Mouse (Mus musculus) thymus, postnatal 36 days (tissue): ENCODE results near the gene Slc27a2.
"Not testable (repeated sequence)": the region's sequence is repeated elsewhere in the genome, so short reads cannot be mapped to it uniquely, and the experiment has no call there.

Source experiments
- DNase-seq, 2 experiments: peaks; one replicate each; pipeline ENCODE4 v3.0.0; 2022; ENCODE audit warnings: mixed read lengths in 2 of 2

Gene Slc27a2

GRCm38 (mm10) chr2:126552357-126553290 lies at the start of gene Slc27a2:
Gene Slc27a2, plus strand, starts transcription at chr2:126552407.
- peak; percentile 49 to 65 for DNase-seq

- DNase-seq = no peak
These were observed 47.1 kb upstream of the Slc27a2 start for GRCm38 (mm10) chr2:126505156-126505555.

DNA sequence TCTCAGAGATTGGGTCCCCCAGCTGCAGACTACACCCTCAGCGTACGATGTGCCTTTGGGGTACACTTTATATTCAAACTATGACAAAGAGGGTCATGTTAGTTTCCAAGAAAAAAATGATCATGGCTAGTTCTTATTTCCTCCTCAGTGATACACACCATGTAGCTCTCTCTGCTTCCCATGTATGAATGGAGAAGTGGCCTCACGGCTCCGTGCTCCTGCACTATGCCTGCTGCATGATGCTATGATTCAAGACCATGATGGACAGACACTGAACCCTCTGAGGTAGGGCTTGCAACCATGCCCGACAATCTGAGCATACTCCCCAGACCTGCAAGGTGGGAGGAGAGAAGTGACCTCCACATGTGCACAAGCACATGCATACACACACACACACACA lies 44.7 kb upstream of the Slc27a2 start:
- no peak for DNase-seq

DNA sequence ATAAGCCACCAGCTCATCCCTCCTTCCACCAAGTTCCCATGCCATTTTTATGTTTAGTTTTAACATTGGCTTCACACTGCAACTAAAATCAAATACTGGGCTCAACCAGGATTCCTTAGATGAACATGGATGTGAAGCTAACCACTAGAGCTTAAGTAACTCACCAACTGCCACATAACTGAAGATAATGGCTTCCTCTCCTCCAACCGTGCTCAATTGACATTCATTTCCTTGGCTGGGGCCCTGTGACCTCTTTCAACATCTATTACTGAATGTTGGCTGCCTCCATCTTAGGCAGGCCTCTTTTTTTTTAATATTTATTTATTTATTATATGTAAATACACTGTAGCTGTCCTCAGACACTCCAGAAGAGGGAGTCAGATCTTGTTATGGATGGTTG lies 44.0 kb upstream of the Slc27a2 start:
- DNase-seq = no peak

DNA sequence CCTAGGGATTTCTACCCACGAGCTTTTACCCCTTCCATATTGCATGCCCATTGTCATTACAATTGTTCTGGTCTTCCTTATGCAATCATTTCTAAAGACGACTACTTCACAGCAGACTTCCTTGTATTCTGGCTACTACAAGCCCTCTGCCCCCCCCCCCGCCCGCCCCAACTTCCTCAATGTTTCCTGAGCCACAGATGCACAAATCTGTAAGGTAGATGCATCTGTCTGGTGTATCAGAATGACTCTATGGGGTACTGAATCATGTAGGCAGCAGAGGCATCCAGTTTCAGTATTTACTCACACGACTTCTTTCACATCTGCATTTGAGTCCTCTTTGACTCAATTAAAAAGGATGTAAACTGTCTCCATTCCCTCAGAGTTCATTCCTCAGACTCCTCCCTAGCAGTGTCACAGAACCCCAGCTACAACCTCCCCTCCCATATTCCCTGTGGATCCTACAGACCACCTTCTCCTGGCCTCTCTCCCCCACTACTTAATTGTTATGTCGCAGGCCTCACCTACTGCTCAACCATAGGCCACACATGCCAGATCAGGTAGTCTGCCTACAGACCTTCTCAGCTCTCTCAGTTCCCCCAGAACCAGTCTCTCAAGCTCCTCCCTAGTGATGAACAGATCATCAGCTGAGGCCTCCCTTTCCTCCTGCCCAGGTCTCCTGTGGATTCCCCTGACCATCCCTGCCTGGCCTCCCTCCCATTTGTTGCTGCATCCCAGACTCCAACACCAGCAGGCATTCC lies 37.0 kb upstream of the Slc27a2 start:
- DNase-seq = no peak

DNA sequence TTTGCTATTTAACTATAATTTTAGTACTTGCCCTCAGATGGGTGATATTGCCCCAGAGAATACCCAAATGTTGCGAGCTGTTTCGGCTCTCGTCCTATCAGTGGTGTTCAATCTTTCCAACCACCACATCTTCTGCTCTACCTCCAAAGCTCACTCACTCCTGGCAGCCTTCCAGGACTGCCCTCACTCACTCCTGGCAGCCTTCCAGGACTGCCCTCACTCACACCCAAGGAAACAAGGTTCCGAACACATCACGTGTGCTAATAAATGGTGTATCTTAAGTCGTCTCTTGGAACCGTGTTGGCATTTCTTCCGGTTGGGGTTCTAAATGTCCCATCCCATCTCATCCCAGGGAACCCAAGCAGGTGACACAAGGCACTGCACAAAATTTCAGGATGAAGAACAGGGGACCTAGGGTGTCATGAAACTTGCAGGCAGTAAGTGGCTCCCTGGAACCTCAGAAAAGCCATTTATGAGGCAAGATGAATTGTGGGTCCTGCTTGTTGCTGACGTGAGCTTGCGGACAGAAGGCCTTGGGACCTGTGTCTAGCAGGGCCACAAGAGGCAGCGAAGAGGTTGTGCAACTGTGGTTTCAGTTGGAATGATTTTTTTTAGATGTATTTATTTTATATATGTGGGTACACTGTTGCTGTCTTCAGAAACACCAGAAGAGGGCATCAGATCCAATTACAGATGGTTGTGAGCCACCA lies 32.2 kb upstream of the Slc27a2 start:
- DNase-seq = no peak

DNA sequence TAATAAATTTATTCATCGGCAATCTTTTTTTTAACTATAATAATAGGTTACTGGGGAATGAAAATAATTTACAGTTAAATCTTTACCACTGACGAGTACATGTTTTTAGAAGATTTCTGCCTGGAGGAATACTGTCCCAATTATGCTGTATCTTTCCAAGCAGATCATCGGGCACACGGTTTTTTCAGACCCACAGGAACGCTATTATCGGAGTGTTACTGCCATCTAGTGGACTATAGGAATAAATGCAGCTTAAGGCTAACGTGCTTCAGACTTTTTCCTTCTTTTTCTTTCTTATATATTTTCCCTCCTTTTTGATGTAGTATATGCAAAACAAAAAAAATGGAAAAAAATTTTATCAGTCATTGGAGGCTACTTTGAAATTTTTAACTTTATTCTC lies 31.4 kb upstream of the Slc27a2 start:
- DNase-seq = no peak

GRCm38 (mm10) chr2:126521471-126521870 lies 30.7 kb upstream of the Slc27a2 start:
- no peak for DNase-seq

GRCm38 (mm10) chr2:126522056-126522455 lies 30.2 kb upstream of the Slc27a2 start:
- no peak for DNase-seq

DNA sequence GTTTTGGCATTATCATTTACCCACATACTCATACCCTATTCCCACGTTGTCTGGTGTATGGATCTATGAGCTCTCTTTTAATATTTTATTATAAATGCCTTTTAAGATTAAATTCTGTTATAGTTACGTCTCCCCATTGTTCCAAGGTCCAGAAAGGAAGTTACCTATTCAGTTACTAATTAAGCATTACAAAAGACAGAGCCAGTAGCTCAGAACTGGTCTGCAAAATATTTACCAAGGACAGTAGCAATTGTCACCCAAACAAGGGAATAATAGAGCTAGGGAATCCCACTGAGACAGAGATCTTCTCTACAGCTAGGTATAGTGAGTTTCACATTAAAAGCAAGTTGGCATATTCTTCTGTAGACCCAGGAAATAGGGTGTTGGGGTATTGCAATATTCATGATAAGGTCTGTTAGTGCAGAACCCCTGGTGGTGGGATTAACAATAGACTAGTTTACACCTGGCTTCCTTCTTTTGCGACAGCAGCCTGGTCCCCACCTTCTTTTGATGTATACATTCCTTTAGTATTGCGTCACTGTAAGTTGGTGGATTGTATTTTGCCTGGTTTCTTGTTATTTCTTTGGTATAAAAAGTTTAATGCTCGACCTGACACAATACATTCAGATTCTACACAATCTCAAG lies 29.0 kb upstream of the Slc27a2 start:
- not testable (repeated sequence) for DNase-seq

DNA sequence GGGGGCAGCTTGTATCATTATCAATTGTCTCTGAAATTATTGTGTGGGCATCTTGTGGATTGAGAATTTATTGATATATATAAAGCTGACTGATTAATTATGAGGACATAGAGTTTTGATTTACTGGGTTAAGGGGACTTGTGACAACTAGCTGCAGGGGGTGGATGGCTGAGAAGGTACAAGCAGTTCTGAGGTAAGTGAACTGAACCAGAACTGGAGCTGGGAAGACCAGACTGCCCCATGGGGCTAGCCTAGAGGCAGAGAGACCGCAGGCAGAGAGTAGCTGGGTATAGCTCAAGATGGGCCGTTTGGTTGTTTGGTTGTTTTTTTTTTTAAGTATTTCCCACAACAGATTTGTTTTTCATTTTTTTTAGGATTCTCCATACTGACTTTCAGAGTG lies 27.9 kb upstream of the Slc27a2 start:
- no peak for DNase-seq

DNA sequence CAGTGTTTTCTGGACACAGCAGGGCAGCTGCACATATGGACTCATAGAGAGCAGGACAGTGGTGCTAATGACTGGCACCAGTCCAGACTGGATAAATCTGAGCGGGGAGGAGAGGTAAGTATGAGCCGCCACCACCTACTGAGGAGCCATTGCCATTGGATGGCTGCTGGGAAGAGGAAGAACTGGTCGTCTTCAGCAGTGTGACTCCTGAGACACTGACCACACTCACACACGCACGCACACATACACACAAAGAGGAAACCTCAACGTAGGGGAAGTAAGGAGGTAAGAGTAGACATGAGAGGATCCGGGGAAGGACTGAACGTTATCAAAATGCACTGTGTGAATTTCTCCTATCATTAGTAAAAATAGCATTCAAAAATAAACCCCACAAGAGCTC lies 24.7 kb upstream of the Slc27a2 start:
- no peak for DNase-seq

DNA sequence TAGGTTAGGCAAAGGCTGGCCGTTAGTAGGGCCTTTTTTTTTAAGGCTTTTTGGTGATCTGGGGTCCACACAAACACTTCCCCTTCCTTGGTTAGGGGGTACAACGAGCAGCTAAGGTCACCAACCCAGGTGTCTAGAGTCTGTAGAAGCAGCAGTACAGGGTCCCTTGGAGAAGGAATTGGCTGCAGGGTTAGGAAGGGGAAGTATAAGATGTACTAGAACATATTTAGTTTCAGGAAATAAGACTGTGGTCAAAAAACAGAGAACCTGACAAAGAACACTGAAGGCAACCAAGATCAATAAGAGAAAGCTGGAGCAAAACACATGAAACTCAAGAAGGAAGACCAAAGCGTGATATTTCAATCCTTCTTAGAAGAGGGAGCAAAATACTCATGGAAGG lies 21.6 kb upstream of the Slc27a2 start:
- DNase-seq = no peak

- DNase-seq = no peak
These were observed 14.6 kb upstream of the Slc27a2 start for GRCm38 (mm10) chr2:126537654-126538053.

DNA sequence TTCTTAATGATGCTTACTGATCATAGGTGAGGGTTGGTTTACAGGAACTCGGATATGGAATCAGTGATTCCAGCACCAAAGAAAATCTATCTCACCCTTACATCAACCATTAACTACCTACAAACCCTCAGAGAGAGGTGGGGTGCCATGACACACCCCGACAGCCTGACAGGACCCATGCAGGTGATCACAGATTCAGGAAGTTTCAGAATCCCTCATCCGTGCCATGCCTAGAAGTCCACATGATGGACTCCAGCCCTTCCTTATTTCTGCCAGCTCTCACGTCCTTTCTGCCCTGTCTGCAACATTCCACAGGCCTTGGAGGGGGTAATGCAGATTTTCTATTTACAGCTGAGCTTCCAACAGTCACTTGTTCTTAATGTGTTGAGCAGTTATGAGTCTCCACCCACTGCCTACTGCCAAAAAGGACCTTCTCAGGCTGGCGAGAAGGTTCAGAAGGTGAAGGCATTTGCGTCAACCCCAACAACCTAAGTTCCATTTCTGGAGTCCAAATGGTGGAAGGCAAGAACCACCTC lies 11.7 kb upstream of the Slc27a2 start:
- no peak for DNase-seq

GRCm38 (mm10) chr2:126542211-126542610 lies 10.0 kb upstream of the Slc27a2 start:
- DNase-seq = no peak

GRCm38 (mm10) chr2:126545297-126545696 lies 6.9 kb upstream of the Slc27a2 start:
- DNase-seq = no peak

GRCm38 (mm10) chr2:126546392-126546791 lies 5.8 kb upstream of the Slc27a2 start:
- no peak for DNase-seq

DNA sequence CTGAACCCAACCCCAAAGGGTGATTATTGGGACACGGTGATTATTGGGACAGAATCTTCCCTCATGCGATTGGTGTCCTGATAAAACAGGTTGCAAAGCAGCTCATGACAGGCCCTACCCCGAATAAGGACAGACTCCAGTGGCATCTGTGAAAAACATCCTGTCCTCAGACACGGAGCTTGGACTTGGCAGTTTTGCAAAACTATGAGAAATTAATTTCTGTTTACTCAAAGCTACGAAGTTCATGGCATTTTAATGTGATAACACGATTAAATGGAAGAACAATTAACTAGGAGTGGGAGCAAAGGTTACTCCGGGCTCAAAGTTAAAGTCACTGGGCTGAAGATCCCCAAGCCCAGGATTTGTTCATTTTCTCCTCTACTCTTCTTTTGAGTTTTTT lies 2.5 kb upstream of the Slc27a2 start:
- no peak for DNase-seq

- DNase-seq = no peak
These were observed 840 bp upstream of the Slc27a2 start for GRCm38 (mm10) chr2:126551244-126551890.

DNA sequence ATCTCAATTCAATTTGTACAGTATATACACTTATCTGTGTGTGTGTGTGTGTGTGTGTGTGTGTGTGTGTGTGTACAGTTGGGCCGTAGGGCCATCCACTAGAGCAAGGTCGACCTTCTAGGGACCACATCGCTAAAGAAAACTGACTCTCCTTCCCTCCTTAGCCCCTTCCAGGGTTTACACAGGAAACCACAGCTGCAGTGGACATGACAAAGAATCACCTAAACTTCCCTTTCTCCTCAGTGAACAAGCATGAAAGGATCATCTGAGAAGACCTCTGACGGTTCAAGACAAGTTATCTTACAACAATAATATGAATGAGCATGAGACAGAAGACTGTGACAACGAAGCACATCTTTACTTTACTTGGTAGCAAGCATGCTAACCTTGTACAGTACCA lies 311 bp upstream of the Slc27a2 start:
- no peak for DNase-seq

- DNase-seq = no peak
These were observed 1.1 kb downstream of the Slc27a2 start for GRCm38 (mm10) chr2:126553291-126553639.
